In genomic region chr13:23950928-23951327, GRCm38 (mm10) we compare ENCODE assay signal across 9 mouse cellular contexts. TPM values are rescaled to one million over a fixed set of nuclear protein-coding genes. Genes with fewer than 3 reads are reported as not detected.
A peak's percentile ranks its signal among the peaks of the same experiment; 100 is the strongest.
DNase-seq lines count a peak whose midpoint lies in the region; ATAC-seq and TF ChIP-seq lines count a peak whose summit lies in the region.
"Had no signal": no experiment of that assay in that cellular context is flagged by ENCODE, and none has a peak within 500 bp of the region (broad histone marks: within the 10 kb centered on the region; RNA-seq: fewer than 3 reads in every experiment).

No protein-coding gene starts in this region.

- H3K4me3 ChIP-seq in lung, postnatal 0 days (ENCODE audit: low read depth, low read length), result no peak overlapping the region
- H3K4me3 ChIP-seq: myocyte had no signal

- no peak overlapping the region for H3K9ac ChIP-seq in lung, postnatal 0 days (replicated peaks; ENCODE audit: low read depth)

- DNase-seq in frontal cortex, postnatal 25 days (ENCODE audit: low spot score in 2 of 2), result no peak
- DNase-seq in urinary bladder, postnatal 14 days (ENCODE audit: low spot score), result peak; percentile 22
- no peak for DNase-seq in urinary bladder, postnatal 10 days (ENCODE audit: low spot score)
- DNase-seq in lung, postnatal 0 days (ENCODE audit: low spot score), result no peak
- no peak for DNase-seq in right cerebral cortex, postnatal 25 days
- no peak for DNase-seq in neural tube, embryonic 10.5 days (ENCODE audit: extremely low spot score, low spot score)
- no peak for DNase-seq in embryo, embryonic 9.5 days (ENCODE audit: extremely low spot score)

- WGBS in lung, postnatal 0 days, result 63% methylated on average over 3 of the region's 3 CpGs

- no peaks in the 10 kb centered on the region for H3K27me3 ChIP-seq in lung, postnatal 0 days (replicated peaks; ENCODE audit: insufficient read depth, low read length)

- H3K9me3 ChIP-seq in lung, postnatal 0 days (ENCODE audit: low read length), result no peaks in the 10 kb centered on the region

- 0 out of 2 replicates have a peak, but pooled peaks have one; percentile 34 for ATAC-seq in frontal cortex, adult (ENCODE audit: low TSS enrichment)
- ATAC-seq in lung, postnatal 0 days, result no peak

- H3K27ac ChIP-seq in lung, postnatal 0 days (ENCODE audit: low read length), result no peak overlapping the region

- H3K4me1 ChIP-seq in lung, postnatal 0 days (ENCODE audit: insufficient read depth, low read depth, low read length), result no peaks in the 10 kb centered on the region

- peak; percentile 68 for TF ChIP-seq CTCF in lung, postnatal 0 days (IDR thresholded peaks at IDR 0.05)

- no peaks in the 10 kb centered on the region for H3K36me3 ChIP-seq in lung, postnatal 0 days (ENCODE audit: insufficient read depth, low read length)

- no peak overlapping the region for H3K4me2 ChIP-seq in lung, postnatal 0 days (replicated peaks; ENCODE audit: low read depth, low read length)

- no peak for TF ChIP-seq EP300 in lung, postnatal 0 days (IDR thresholded peaks at IDR 0.05)

RNA-seq across cellular contexts. Expression of gene Hist1h2aa, which starts 16.7 kb away (rescaled TPM):
- not detected in 2 replicates for polyA plus RNA-seq in lung, postnatal 0 days (2015; fragmentation: Nextera tagmentation; extraction: Ambion mirVana)
- polyA plus RNA-seq: myocyte had no signal

RNA-seq across cellular contexts. Expression of gene Hist1h2ba, which starts 17.0 kb away (rescaled TPM):
- not detected in 2 replicates for polyA plus RNA-seq in lung, postnatal 0 days (2015; fragmentation: Nextera tagmentation; extraction: Ambion mirVana)
- polyA plus RNA-seq: myocyte had no signal

RNA-seq across cellular contexts. Expression of gene Slc17a4, which starts 36.1 kb away (rescaled TPM):
- not detected in 2 replicates for polyA plus RNA-seq in lung, postnatal 0 days (2015; fragmentation: Nextera tagmentation; extraction: Ambion mirVana)

RNA-seq across cellular contexts. Expression of gene Scgn, which starts 40.1 kb away (rescaled TPM):
- polyA plus RNA-seq in lung, postnatal 0 days (2015; fragmentation: Nextera tagmentation; extraction: Ambion mirVana), result not detected in 2 replicates
- polyA plus RNA-seq: myocyte had no signal
